Mouse (Mus musculus): ENCODE data around the gene Gtf2ird2. TPM values are rescaled to one million over a fixed set of nuclear protein-coding genes. Genes with fewer than 3 reads are reported as not detected.
A peak's percentile ranks its signal among the peaks of the same experiment; 100 is the strongest.

Gene Gtf2ird2
- polyA plus RNA-seq, 1 experiment: 9.7 TPM

DNA sequence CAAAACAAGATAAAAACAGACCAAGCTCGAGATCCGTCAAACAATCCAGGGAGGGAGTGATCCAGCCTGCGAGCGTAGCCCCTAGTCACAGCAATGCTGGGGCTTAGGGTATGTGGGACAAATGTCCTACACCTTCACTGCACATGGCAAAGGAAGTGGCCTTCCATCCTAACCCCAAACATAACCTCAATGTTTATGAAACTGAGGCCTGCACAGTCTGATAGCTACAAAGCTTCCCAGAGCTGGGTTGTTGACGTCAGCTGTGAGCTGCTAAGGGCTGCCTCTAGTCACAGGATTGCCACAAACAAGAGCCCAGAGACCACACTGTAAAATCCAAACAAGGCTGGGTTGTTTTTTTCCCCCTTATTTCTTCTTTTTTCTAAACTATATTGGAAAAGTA, 85.9 kb downstream of the Gtf2ird2 start:
- H3K4me3 ChIP-seq (ENCODE audit: control insufficient read depth, insufficient read depth, low read length): no peak overlapping the region
- peaks cover 27% of the 10 kb centered on the region for H3K36me3 ChIP-seq (ENCODE audit: control insufficient read depth, insufficient read depth, low read length)
- 29% methylated on average over 5 of the region's 5 CpGs for WGBS
- no peaks in the 10 kb centered on the region for H3K27me3 ChIP-seq (ENCODE audit: control insufficient read depth, insufficient read depth, low read length)
- H3K27ac ChIP-seq (ENCODE audit: control insufficient read depth, insufficient read depth, low read length): peak overlapping the region; percentile 91
- no peak for TF ChIP-seq CTCF (IDR thresholded peaks at IDR 0.05; ENCODE audit: borderline replicate concordance, control insufficient read depth, extremely low read depth, insufficient read depth, low read length, poor library complexity)
- no peak for TF ChIP-seq POLR2A (IDR thresholded peaks at IDR 0.05; ENCODE audit: control insufficient read depth, extremely low read depth, insufficient read depth, low read length, poor library complexity)
- peaks cover 67% of the 10 kb centered on the region for H3K4me1 ChIP-seq (replicated peaks; ENCODE audit: control insufficient read depth, insufficient read depth, low read length)
- DNase-seq: no peak

DNA sequence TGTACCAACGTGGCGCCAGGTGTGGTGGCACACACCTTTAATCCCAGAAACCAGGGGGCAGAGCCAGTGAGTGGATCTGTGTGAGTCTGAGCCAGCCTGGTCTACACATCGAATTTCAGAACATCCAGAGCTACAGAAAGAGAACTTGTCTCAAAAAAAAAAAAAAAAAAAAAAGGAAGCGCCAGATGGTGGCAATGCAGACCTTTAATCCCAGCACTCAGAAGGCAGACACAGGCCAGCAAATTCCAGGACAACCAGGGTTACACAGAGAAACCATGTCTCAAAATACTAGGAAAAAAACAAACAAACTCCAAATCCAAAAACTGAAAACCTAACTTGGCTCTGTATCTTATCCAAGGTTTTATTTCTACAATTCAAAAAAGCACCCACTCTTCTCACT, 86.7 kb downstream of the Gtf2ird2 start:
- no peaks in the 10 kb centered on the region for H3K27me3 ChIP-seq (ENCODE audit: control insufficient read depth, insufficient read depth, low read length)
- TF ChIP-seq POLR2A (IDR thresholded peaks at IDR 0.05; ENCODE audit: control insufficient read depth, extremely low read depth, insufficient read depth, low read length, poor library complexity) (no peak), CTCF (IDR thresholded peaks at IDR 0.05; ENCODE audit: borderline replicate concordance, control insufficient read depth, extremely low read depth, insufficient read depth, low read length, poor library complexity) (no peak)
- 35% methylated on average over 4 of the region's 4 CpGs for WGBS
- H3K36me3 ChIP-seq (ENCODE audit: control insufficient read depth, insufficient read depth, low read length): peaks cover 19% of the 10 kb centered on the region
- no peak overlapping the region for H3K4me3 ChIP-seq (ENCODE audit: control insufficient read depth, insufficient read depth, low read length)
- peaks cover 75% of the 10 kb centered on the region for H3K4me1 ChIP-seq (replicated peaks; ENCODE audit: control insufficient read depth, insufficient read depth, low read length)
- no peak for DNase-seq
- peak overlapping the region; percentile 91 for H3K27ac ChIP-seq (ENCODE audit: control insufficient read depth, insufficient read depth, low read length)

DNA sequence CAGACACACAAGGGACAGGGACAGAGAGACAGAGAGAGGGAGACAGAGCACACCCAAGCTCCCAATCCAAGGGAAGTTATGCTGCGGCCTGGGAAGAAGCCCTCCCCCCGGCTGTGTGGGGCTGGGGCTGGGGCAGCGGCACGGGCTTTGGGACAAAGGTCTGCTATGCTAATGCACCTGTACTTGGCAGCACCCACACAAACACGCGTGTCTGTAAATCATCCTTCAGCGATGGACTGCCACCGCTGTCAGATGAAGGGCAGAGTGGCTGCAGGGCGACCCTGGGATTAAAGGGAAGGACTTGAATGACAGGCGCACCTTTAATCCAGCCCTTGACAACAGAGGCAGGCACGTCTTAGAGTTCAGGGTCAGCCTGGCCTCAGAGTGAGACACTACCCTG, 87.6 kb downstream of the Gtf2ird2 start:
- no peak for TF ChIP-seq CTCF (IDR thresholded peaks at IDR 0.05; ENCODE audit: borderline replicate concordance, control insufficient read depth, extremely low read depth, insufficient read depth, low read length, poor library complexity)
- TF ChIP-seq POLR2A (IDR thresholded peaks at IDR 0.05; ENCODE audit: control insufficient read depth, extremely low read depth, insufficient read depth, low read length, poor library complexity): no peak
- no peak for DNase-seq
- H3K27ac ChIP-seq (ENCODE audit: control insufficient read depth, insufficient read depth, low read length): no peak overlapping the region
- H3K27me3 ChIP-seq (ENCODE audit: control insufficient read depth, insufficient read depth, low read length): no peaks in the 10 kb centered on the region
- peaks cover 82% of the 10 kb centered on the region for H3K4me1 ChIP-seq (replicated peaks; ENCODE audit: control insufficient read depth, insufficient read depth, low read length)
- WGBS: 94% methylated on average over 11 of the region's 11 CpGs
- no peak overlapping the region for H3K4me3 ChIP-seq (ENCODE audit: control insufficient read depth, insufficient read depth, low read length)
- peaks cover 18% of the 10 kb centered on the region for H3K36me3 ChIP-seq (ENCODE audit: control insufficient read depth, insufficient read depth, low read length)

DNA sequence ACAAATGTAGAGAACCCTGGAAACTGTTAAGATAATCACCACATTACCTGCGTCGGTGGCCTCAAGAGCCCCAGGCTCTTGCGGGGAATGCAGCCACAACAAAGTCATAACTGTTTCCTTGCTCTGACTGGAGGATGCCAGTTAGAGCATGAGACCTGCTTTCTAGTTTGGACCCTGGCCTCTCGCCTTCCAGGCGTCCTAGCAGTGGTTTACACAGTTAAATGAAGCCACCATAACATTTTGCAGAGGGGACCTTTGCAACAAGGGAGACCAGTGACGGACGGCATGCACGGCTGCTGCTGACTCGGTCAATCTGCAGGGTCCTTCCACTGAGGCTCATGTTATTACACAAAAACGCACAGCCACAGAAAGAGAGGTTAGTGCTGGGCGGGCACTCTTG, 88.9 kb downstream of the Gtf2ird2 start:
- peaks cover 79% of the 10 kb centered on the region for H3K4me1 ChIP-seq (replicated peaks; ENCODE audit: control insufficient read depth, insufficient read depth, low read length)
- TF ChIP-seq CTCF (IDR thresholded peaks at IDR 0.05; ENCODE audit: borderline replicate concordance, control insufficient read depth, extremely low read depth, insufficient read depth, low read length, poor library complexity): no peak
- H3K27me3 ChIP-seq (ENCODE audit: control insufficient read depth, insufficient read depth, low read length): no peaks in the 10 kb centered on the region
- H3K4me3 ChIP-seq (ENCODE audit: control insufficient read depth, insufficient read depth, low read length): no peak overlapping the region
- H3K27ac ChIP-seq (ENCODE audit: control insufficient read depth, insufficient read depth, low read length): peak overlapping the region; percentile 52
- DNase-seq: no peak
- H3K36me3 ChIP-seq (ENCODE audit: control insufficient read depth, insufficient read depth, low read length): peaks cover 20% of the 10 kb centered on the region
- 36% methylated on average over 11 of the region's 11 CpGs for WGBS

DNA sequence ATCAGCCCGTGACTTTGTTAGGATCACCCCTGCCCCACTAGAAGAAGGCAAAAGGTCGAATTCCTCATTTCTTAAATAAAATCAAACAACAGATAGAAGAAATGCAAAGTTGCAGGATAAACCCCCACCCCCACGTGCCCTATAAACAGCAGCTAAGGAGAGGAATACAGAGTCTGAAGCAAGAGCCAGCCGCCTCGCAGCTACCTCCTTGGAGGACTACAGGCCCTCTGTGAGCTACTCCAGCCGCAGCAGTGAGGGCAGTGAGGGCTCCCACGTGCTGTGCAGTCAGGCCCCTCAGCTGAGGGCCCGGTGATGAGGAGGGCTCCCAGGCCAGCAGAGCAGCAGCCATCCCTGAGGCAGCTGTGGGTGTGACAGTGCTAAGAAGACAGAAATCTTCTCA, 89.9 kb downstream of the Gtf2ird2 start:
- Histone ChIP-seq H3K27me3 (ENCODE audit: control insufficient read depth, insufficient read depth, low read length) (no peaks in the 10 kb centered on the region), H3K36me3 (ENCODE audit: control insufficient read depth, insufficient read depth, low read length) (peaks cover 30% of the 10 kb centered on the region), H3K4me1 (replicated peaks; ENCODE audit: control insufficient read depth, insufficient read depth, low read length) (peaks cover 73% of the 10 kb centered on the region), H3K27ac (ENCODE audit: control insufficient read depth, insufficient read depth, low read length) (peak overlapping the region; percentile 9; the same call in 1 of the 2 replicates), H3K4me3 (ENCODE audit: control insufficient read depth, insufficient read depth, low read length) (no peak overlapping the region)
- TF ChIP-seq CTCF (IDR thresholded peaks at IDR 0.05; ENCODE audit: borderline replicate concordance, control insufficient read depth, extremely low read depth, insufficient read depth, low read length, poor library complexity) (no peak), POLR2A (IDR thresholded peaks at IDR 0.05; ENCODE audit: control insufficient read depth, extremely low read depth, insufficient read depth, low read length, poor library complexity) (no peak)
- 83% methylated on average over 8 of the region's 8 CpGs for WGBS
- DNase-seq: no peak

Other genes with a start within 250 kb of the Gtf2ird2 start
- gene Castor2, start 84.3 kb upstream of the Gtf2ird2 start, polyA plus RNA-seq (2012; rRNA removed): 15.9 and 18.0 TPM in 2 replicates
- 18.0 and 20.4 TPM in 2 replicates for gene Rcc1l, start 7.2 kb upstream of the Gtf2ird2 start, polyA plus RNA-seq (2012; rRNA removed)
- 28.6 and 35.9 TPM in 2 replicates for gene Ncf1, start 45.6 kb downstream of the Gtf2ird2 start, polyA plus RNA-seq (2012; rRNA removed)
- 131 and 136 TPM in 2 replicates for gene Gtf2i, start 130.7 kb downstream of the Gtf2ird2 start, polyA plus RNA-seq (2012; rRNA removed)

All from thymus, adult 2 months (tissue).